Mouse (Mus musculus): Measurements from ENCODE around the gene Adgrf5. TPM values are rescaled to one million over a fixed set of nuclear protein-coding genes. Genes with fewer than 3 reads are reported as not detected.
"Not testable (repeated sequence)": the region's sequence is repeated elsewhere in the genome, so short reads cannot be mapped to it uniquely, and the experiment has no call there.

Gene Adgrf5
- polyA plus RNA-seq (2016; fragmentation: Nextera tagmentation; extraction: Ambion mirVana): 10.7 and 12.2 TPM in 2 replicates

- no peaks in the 10 kb centered on the region for H3K27me3 ChIP-seq (replicated peaks)
- WGBS: 62% methylated on average over 16 of the region's 16 CpGs
- H3K36me3 ChIP-seq: no peaks in the 10 kb centered on the region
- no peak within 1 kb of the TSS for H3K27ac ChIP-seq
- no peak within 1 kb of the TSS for H3K4me3 ChIP-seq
- peaks cover 4% of the 10 kb centered on the region; the same call in 1 of the 2 replicates for H3K4me1 ChIP-seq
- ATAC-seq (ENCODE audit: low FRiP score, low read depth): no peak
- H3K9me3 ChIP-seq: no peaks in the 10 kb centered on the region
- no peak within 1 kb of the TSS for H3K4me2 ChIP-seq (replicated peaks)
- H3K9ac ChIP-seq: no peak within 1 kb of the TSS
These were observed at the start of gene Adgrf5 for GRCm38 (mm10) chr17:43359826-43360619. Gene Adgrf5, plus strand, starts transcription at chr17:43360451.

- Histone ChIP-seq H3K4me3 (no peak overlapping the region), H3K4me1 (no peaks in the 10 kb centered on the region), H3K9me3 (peaks cover 2% of the 10 kb centered on the region; the same call in 1 of the 2 replicates), H3K27ac (no peak overlapping the region), H3K9ac (0 out of 2 replicates have a peak overlapping the region, but pooled peaks have one; percentile 47), H3K4me2 (replicated peaks) (peak overlapping the region; percentile 68), H3K27me3 (replicated peaks) (no peaks in the 10 kb centered on the region), H3K36me3 (no peaks in the 10 kb centered on the region)
- peak; percentile 51; the same call in 1 of the 2 replicates for ATAC-seq (ENCODE audit: low FRiP score, low read depth)
- 37% methylated on average over 7 of the region's 7 CpGs for WGBS
These were observed 34.1 kb upstream of the Adgrf5 start for GRCm38 (mm10) chr17:43325986-43326671.

GRCm38 (mm10) chr17:43326726-43327700 lies 33.2 kb upstream of the Adgrf5 start:
- Histone ChIP-seq H3K9me3 (peaks cover 2% of the 10 kb centered on the region; the same call in 1 of the 2 replicates), H3K4me2 (replicated peaks) (peak overlapping the region; percentile 68), H3K4me3 (peak overlapping the region; percentile 27; the same call in 1 of the 2 replicates), H3K36me3 (no peaks in the 10 kb centered on the region), H3K27ac (no peak overlapping the region), H3K9ac (peak overlapping the region; percentile 47; the same call in 1 of the 2 replicates), H3K27me3 (replicated peaks) (no peaks in the 10 kb centered on the region), H3K4me1 (no peaks in the 10 kb centered on the region)
- ATAC-seq (ENCODE audit: low FRiP score, low read depth): peak; percentile 95
- 14% methylated on average over 29 of the region's 29 CpGs for WGBS

GRCm38 (mm10) chr17:43327810-43328209 lies 32.4 kb upstream of the Adgrf5 start:
- Histone ChIP-seq H3K4me2 (replicated peaks) (no peak overlapping the region), H3K9ac (no peak overlapping the region), H3K27ac (no peak overlapping the region), H3K4me1 (no peaks in the 10 kb centered on the region), H3K4me3 (no peak overlapping the region), H3K36me3 (no peaks in the 10 kb centered on the region), H3K27me3 (replicated peaks) (no peaks in the 10 kb centered on the region), H3K9me3 (peaks cover 2% of the 10 kb centered on the region; the same call in 1 of the 2 replicates)
- no peak for ATAC-seq (ENCODE audit: low FRiP score, low read depth)
- whole genome bisulfite sequencing: 80% methylated on average over 6 of the region's 6 CpGs

GRCm38 (mm10) chr17:43329216-43329615 lies 31.0 kb upstream of the Adgrf5 start:
- WGBS: 86% methylated on average over 4 of the region's 4 CpGs
- H3K27me3 ChIP-seq (replicated peaks): no peaks in the 10 kb centered on the region
- ATAC-seq (ENCODE audit: low FRiP score, low read depth): no peak

GRCm38 (mm10) chr17:43329761-43330183 lies 30.5 kb upstream of the Adgrf5 start:
- no peaks in the 10 kb centered on the region for H3K4me1 ChIP-seq
- H3K9ac ChIP-seq: no peak overlapping the region
- no peaks in the 10 kb centered on the region for H3K27me3 ChIP-seq (replicated peaks)
- H3K36me3 ChIP-seq: no peaks in the 10 kb centered on the region
- WGBS: 89% methylated on average over 7 of the region's 7 CpGs
- H3K4me2 ChIP-seq (replicated peaks): no peak overlapping the region
- no peak for ATAC-seq (ENCODE audit: low FRiP score, low read depth)
- no peak overlapping the region for H3K27ac ChIP-seq
- no peak overlapping the region for H3K4me3 ChIP-seq
- H3K9me3 ChIP-seq: no peaks in the 10 kb centered on the region

More at GRCm38 (mm10) chr17:43329216-43329615, 31.0 kb upstream of the Adgrf5 start:
- no peaks in the 10 kb centered on the region for H3K36me3 ChIP-seq
- H3K9me3 ChIP-seq: no peaks in the 10 kb centered on the region
- H3K27ac ChIP-seq: no peak overlapping the region
- no peak overlapping the region for H3K4me2 ChIP-seq (replicated peaks)
- H3K4me1 ChIP-seq: no peaks in the 10 kb centered on the region
- no peak overlapping the region for H3K4me3 ChIP-seq
- H3K9ac ChIP-seq: no peak overlapping the region

GRCm38 (mm10) chr17:43332686-43333085 lies 27.6 kb upstream of the Adgrf5 start:
- H3K4me2 ChIP-seq (replicated peaks): no peak overlapping the region
- 0 out of 2 replicates have a peak, but pooled peaks have one; percentile 4 for ATAC-seq (ENCODE audit: low FRiP score, low read depth)
- H3K27me3 ChIP-seq (replicated peaks): no peaks in the 10 kb centered on the region
- H3K4me3 ChIP-seq: no peak overlapping the region
- no peak overlapping the region for H3K9ac ChIP-seq
- H3K27ac ChIP-seq: no peak overlapping the region
- no peaks in the 10 kb centered on the region for H3K36me3 ChIP-seq
- 29% methylated on average over 5 of the region's 5 CpGs for WGBS
- no peaks in the 10 kb centered on the region for H3K4me1 ChIP-seq
- H3K9me3 ChIP-seq: no peaks in the 10 kb centered on the region

- H3K9me3 ChIP-seq: no peaks in the 10 kb centered on the region
- H3K4me3 ChIP-seq: no peak overlapping the region
- H3K9ac ChIP-seq: no peak overlapping the region
- H3K4me1 ChIP-seq: no peaks in the 10 kb centered on the region
- WGBS: 65% methylated on average over 9 of the region's 9 CpGs
- no peaks in the 10 kb centered on the region for H3K36me3 ChIP-seq
- no peak for ATAC-seq (ENCODE audit: low FRiP score, low read depth)
- H3K27me3 ChIP-seq (replicated peaks): no peaks in the 10 kb centered on the region
- no peak overlapping the region for H3K27ac ChIP-seq
- no peak overlapping the region for H3K4me2 ChIP-seq (replicated peaks)
These were observed 26.2 kb upstream of the Adgrf5 start for GRCm38 (mm10) chr17:43334074-43334473.

- ATAC-seq (ENCODE audit: low FRiP score, low read depth): no peak
- no peaks in the 10 kb centered on the region for H3K27me3 ChIP-seq (replicated peaks)
These were observed 22.6 kb upstream of the Adgrf5 start for GRCm38 (mm10) chr17:43337643-43338042.

GRCm38 (mm10) chr17:43338279-43338678 lies 22.0 kb upstream of the Adgrf5 start:
- 89% methylated on average over 3 of the region's 3 CpGs for WGBS
- Histone ChIP-seq H3K9me3 (no peaks in the 10 kb centered on the region), H3K36me3 (no peaks in the 10 kb centered on the region)

More at GRCm38 (mm10) chr17:43337643-43338042, 22.6 kb upstream of the Adgrf5 start:
- H3K4me1 ChIP-seq: no peaks in the 10 kb centered on the region
- H3K27ac ChIP-seq: no peak overlapping the region
- no peak overlapping the region for H3K9ac ChIP-seq
- WGBS: 89% methylated on average over 2 of the region's 2 CpGs
- H3K9me3 ChIP-seq: no peaks in the 10 kb centered on the region
- no peak overlapping the region for H3K4me3 ChIP-seq
- no peak overlapping the region for H3K4me2 ChIP-seq (replicated peaks)
- H3K36me3 ChIP-seq: no peaks in the 10 kb centered on the region

GRCm38 (mm10) chr17:43346499-43346898 lies 13.8 kb upstream of the Adgrf5 start:
- not testable (repeated sequence) for H3K4me3 ChIP-seq; H3K9ac ChIP-seq; ATAC-seq (ENCODE audit: low FRiP score, low read depth); H3K4me2 ChIP-seq (replicated peaks); H3K36me3 ChIP-seq; H3K4me1 ChIP-seq; H3K9me3 ChIP-seq; H3K27ac ChIP-seq; H3K27me3 ChIP-seq (replicated peaks)
- WGBS: 87% methylated on average over 2 of the region's 2 CpGs

More at GRCm38 (mm10) chr17:43338279-43338678, 22.0 kb upstream of the Adgrf5 start:
- Histone ChIP-seq H3K27me3 (replicated peaks) (no peaks in the 10 kb centered on the region), H3K4me1 (no peaks in the 10 kb centered on the region), H3K27ac (no peak overlapping the region), H3K4me2 (replicated peaks) (no peak overlapping the region), H3K9ac (no peak overlapping the region), H3K4me3 (no peak overlapping the region)
- no peak for ATAC-seq (ENCODE audit: low FRiP score, low read depth)
